In genomic region chr19:46706540-46707295, GRCm38 (mm10) we compare ENCODE assay signal across 9 mouse cellular contexts. TPM values are rescaled to one million over a fixed set of nuclear protein-coding genes. Genes with fewer than 3 reads are reported as not detected.
A peak's percentile ranks its signal among the peaks of the same experiment; 100 is the strongest.
DNase-seq lines count a peak whose midpoint lies in the region; ATAC-seq and TF ChIP-seq lines count a peak whose summit lies in the region.
"Had no signal": no experiment of that assay in that cellular context is flagged by ENCODE, and none has a peak within 500 bp of the region (broad histone marks: within the 10 kb centered on the region; RNA-seq: fewer than 3 reads in every experiment).

No protein-coding gene starts in this region.

- no peaks in the 10 kb centered on the region for H3K9me3 ChIP-seq in E14TG2a.4 (ENCODE audit: low read length)
- H3K9me3 ChIP-seq in hindbrain, embryonic 14.5 days (ENCODE audit: control insufficient read depth, low read length): no peaks in the 10 kb centered on the region
- no peaks in the 10 kb centered on the region for H3K9me3 ChIP-seq in liver, embryonic 14.5 days (ENCODE audit: control insufficient read depth, low read length)

- H3K36me3 ChIP-seq in E14TG2a.4 (ENCODE audit: insufficient read depth, low read length): peaks cover 12% of the 10 kb centered on the region; the same call in 1 of the 2 replicates
- H3K36me3 ChIP-seq in hindbrain, embryonic 14.5 days (replicated peaks; ENCODE audit: control insufficient read depth, insufficient read depth): peaks cover 3% of the 10 kb centered on the region; the same call in 1 of the 2 replicates
- H3K36me3 ChIP-seq in liver, embryonic 14.5 days (replicated peaks; ENCODE audit: control insufficient read depth, insufficient read depth, low read depth): no peaks in the 10 kb centered on the region

- DNase-seq in gastrocnemius, adult 2 months: no peak
- DNase-seq in gastrocnemius, postnatal 10 days: no peak
- DNase-seq in hindbrain, embryonic 14.5 days (ENCODE audit: low spot score): no peak
- no peak for DNase-seq in liver, embryonic 14.5 days (ENCODE audit: low read depth in 3 of 3, low spot score in 3 of 3)
- DNase-seq in thymus, postnatal 10 days (ENCODE audit: low spot score in 2 of 2): no peak

- peak overlapping the region; percentile 87 for H3K4me3 ChIP-seq in gastrocnemius, adult 2 months
- peak overlapping the region; percentile 76 for H3K4me3 ChIP-seq in E14TG2a.4 (replicated peaks; ENCODE audit: low read length)
- H3K4me3 ChIP-seq in hindbrain, embryonic 14.5 days (replicated peaks; ENCODE audit: low read length): peak overlapping the region; percentile 41; the same call in 1 of the 2 replicates
- H3K4me3 ChIP-seq in liver, embryonic 14.5 days (ENCODE audit: insufficient read depth in 1 of 2, low read depth in 2 of 2, low read length in 2 of 2): peak overlapping the region; percentile 58 to 77; a peak in 3 of 4 replicates

- H3K9ac ChIP-seq in hindbrain, embryonic 14.5 days: peak overlapping the region; percentile 68; the same call in 1 of the 2 replicates
- H3K9ac ChIP-seq in liver, embryonic 14.5 days (replicated peaks): no peak overlapping the region

- WGBS in hindbrain, embryonic 14.5 days: 81% methylated on average over 9 of the region's 9 CpGs
- WGBS in liver, embryonic 14.5 days (ENCODE audit: insufficient replicate concordance): 37% methylated on average over 9 of the region's 9 CpGs

- peak overlapping the region; percentile 69 for H3K4me2 ChIP-seq in hindbrain, embryonic 14.5 days (replicated peaks)
- H3K4me2 ChIP-seq in liver, embryonic 14.5 days (ENCODE audit: low read depth): peak overlapping the region; percentile 73

- H3K27me3 ChIP-seq in E14TG2a.4 (ENCODE audit: insufficient read depth, low read length): peaks cover 9% of the 10 kb centered on the region
- H3K27me3 ChIP-seq in hindbrain, embryonic 14.5 days (ENCODE audit: control insufficient read depth, insufficient read depth, low read length): no peaks in the 10 kb centered on the region
- H3K27me3 ChIP-seq in liver, embryonic 14.5 days (ENCODE audit: control insufficient read depth, insufficient read depth, low read length): no peaks in the 10 kb centered on the region; the same call in 1 of the 2 replicates

- peak overlapping the region; percentile 92 for H3K27ac ChIP-seq in gastrocnemius, adult 2 months
- H3K27ac ChIP-seq in hindbrain, embryonic 14.5 days: no peak overlapping the region
- H3K27ac ChIP-seq in liver, embryonic 14.5 days: no peak overlapping the region

- peaks cover 24% of the 10 kb centered on the region for H3K4me1 ChIP-seq in E14TG2a.4 (replicated peaks; ENCODE audit: low read depth, low read length)
- peaks cover 12% of the 10 kb centered on the region for H3K4me1 ChIP-seq in hindbrain, embryonic 14.5 days (replicated peaks; ENCODE audit: control insufficient read depth, insufficient read depth, low read length)
- H3K4me1 ChIP-seq in liver, embryonic 14.5 days (replicated peaks; ENCODE audit: control insufficient read depth in 2 of 2, insufficient read depth in 2 of 2, low read length in 1 of 2): peaks cover 0 to 22% of the 10 kb centered on the region in 2 experiments; a peak in 2 of 4 replicates

- no peak for TF ChIP-seq CTCF in gastrocnemius, adult 2 months (IDR thresholded peaks at IDR 0.05)
- TF ChIP-seq CTCF in E14TG2a.4 (conservative IDR thresholded peaks at IDR 0.05; ENCODE audit: low read length): no peak
- no peak for TF ChIP-seq CTCF in liver, embryonic 14.5 days (IDR thresholded peaks at IDR 0.05; ENCODE audit: low read depth)

- ATAC-seq in hindbrain, embryonic 14.5 days (ENCODE audit: low FRiP score): no peak
- ATAC-seq in liver, embryonic 14.5 days (ENCODE audit: insufficient read depth): no peak
- ATAC-seq in cerebellum, adult (ENCODE audit: insufficient number of reproducible peaks, low FRiP score, low TSS enrichment): no peak
- ATAC-seq in erythroid progenitor cell, adult 5-6 weeks (replicated peaks; ENCODE audit: low FRiP score, poor library complexity, severe bottlenecking): no peak

- no peak for TF ChIP-seq EP300 in liver, embryonic 14.5 days (IDR thresholded peaks at IDR 0.05; ENCODE audit: low read depth)

- intact Hi-C loops in gastrocnemius, adult 2 months (cut with DNase I): no loop called here

RNA-seq across cellular contexts. Expression of gene As3mt, which starts 0.5 kb away (rescaled TPM):
- total RNA-seq in gastrocnemius, adult 2 months (2021): 100 to 1,000 TPM in 1 of 2 experiments, 10 to 100 TPM in 1; 76.3 to 106 TPM
- total RNA-seq in gastrocnemius, postnatal 10 days (2021): 10 to 100 TPM; 66.4 to 71.2 TPM
- 38.6 and 40.1 TPM in 2 replicates for polyA plus RNA-seq in hindbrain, embryonic 14.5 days (2014; fragmentation: Nextera tagmentation; extraction: Ambion mirVana)
- 3.8 and 5.1 TPM in 2 replicates for polyA plus RNA-seq in liver, embryonic 14.5 days (2012; rRNA removed)
- 12.8 and 13.4 TPM in 2 replicates for polyA plus RNA-seq in liver, embryonic 14.5 days (2014; fragmentation: Nextera tagmentation; extraction: Ambion mirVana)
- total RNA-seq in erythroid progenitor cell, adult 5-6 weeks (2015; ENCODE audit: low replicate concordance): 2.5 and 10.9 TPM in 2 replicates
- 1.2 and 2.0 TPM in 2 replicates for total RNA-seq in erythroid progenitor cell, adult 5-6 weeks (2017; ENCODE audit: low replicate concordance)

RNA-seq across cellular contexts. Expression of gene Borcs7, which starts 17.0 kb away (rescaled TPM):
- 10 to 100 TPM; 12.1 to 12.2 TPM for total RNA-seq in gastrocnemius, adult 2 months (2021)
- 10 to 100 TPM; 14.6 to 16.9 TPM for total RNA-seq in gastrocnemius, postnatal 10 days (2021)
- 21.2 and 26.6 TPM in 2 replicates for polyA plus RNA-seq in hindbrain, embryonic 14.5 days (2014; fragmentation: Nextera tagmentation; extraction: Ambion mirVana)
- polyA plus RNA-seq in liver, embryonic 14.5 days (2012; rRNA removed): 2.1 and 2.7 TPM in 2 replicates
- 5.0 and 6.0 TPM in 2 replicates for polyA plus RNA-seq in liver, embryonic 14.5 days (2014; fragmentation: Nextera tagmentation; extraction: Ambion mirVana)
- 3.8 and 8.3 TPM in 2 replicates for total RNA-seq in erythroid progenitor cell, adult 5-6 weeks (2015; ENCODE audit: low replicate concordance)
- total RNA-seq in erythroid progenitor cell, adult 5-6 weeks (2017; ENCODE audit: low replicate concordance): not detected in 2 replicates

RNA-seq across cellular contexts. Expression of gene Cyp17a1, which starts 33.7 kb away (rescaled TPM):
- total RNA-seq in gastrocnemius, adult 2 months (2021): not detected
- total RNA-seq in gastrocnemius, postnatal 10 days (2021): not detected
- polyA plus RNA-seq in hindbrain, embryonic 14.5 days (2014; fragmentation: Nextera tagmentation; extraction: Ambion mirVana): not detected in 2 replicates
- polyA plus RNA-seq in liver, embryonic 14.5 days (2012; rRNA removed): 0.06 and 0.08 TPM in 2 replicates
- polyA plus RNA-seq in liver, embryonic 14.5 days (2014; fragmentation: Nextera tagmentation; extraction: Ambion mirVana): 0.13 and 0.18 TPM in 2 replicates
- not detected in 2 replicates for total RNA-seq in erythroid progenitor cell, adult 5-6 weeks (2015; ENCODE audit: low replicate concordance)
- not detected in 2 replicates for total RNA-seq in erythroid progenitor cell, adult 5-6 weeks (2017; ENCODE audit: low replicate concordance)
- total RNA-seq: gastrocnemius, adult 18-20 months had no signal

RNA-seq across cellular contexts. Expression of gene Cnnm2, which starts 54.7 kb away (rescaled TPM):
- 1 to 10 TPM; 2.7 to 3.6 TPM for total RNA-seq in gastrocnemius, adult 2 months (2021)
- total RNA-seq in gastrocnemius, postnatal 10 days (2021): 1 to 10 TPM; 3.6 to 4.5 TPM
- polyA plus RNA-seq in hindbrain, embryonic 14.5 days (2014; fragmentation: Nextera tagmentation; extraction: Ambion mirVana): 9.3 and 10.8 TPM in 2 replicates
- polyA plus RNA-seq in liver, embryonic 14.5 days (2012; rRNA removed): 1.2 and 1.7 TPM in 2 replicates
- polyA plus RNA-seq in liver, embryonic 14.5 days (2014; fragmentation: Nextera tagmentation; extraction: Ambion mirVana): 1.5 and 2.6 TPM in 2 replicates
- total RNA-seq in erythroid progenitor cell, adult 5-6 weeks (2015; ENCODE audit: low replicate concordance): 35.0 and 39.8 TPM in 2 replicates
- 40.1 and 60.7 TPM in 2 replicates for total RNA-seq in erythroid progenitor cell, adult 5-6 weeks (2017; ENCODE audit: low replicate concordance)

Comparison
In these comparisons a context has a peak if more than half of its experiments do, and no peak if none do; other contexts are left out.
1. RNA of gene As3mt, which starts 0.5 kb away (total RNA-seq): 76.3 to 106 TPM in gastrocnemius, adult 2 months and 66.4 to 71.2 TPM in gastrocnemius, postnatal 10 days; 1.2 to 10.9 TPM in erythroid progenitor cell, adult 5-6 weeks; every median in the first group is over 4 times any median in the second.
2. Peak in every context shown above with its lines, with median percentiles within 50 percentile points of each other: H3K4me3 ChIP-seq.